ENCODE assay signal across 12 mouse cellular contexts in the genomic region with DNA sequence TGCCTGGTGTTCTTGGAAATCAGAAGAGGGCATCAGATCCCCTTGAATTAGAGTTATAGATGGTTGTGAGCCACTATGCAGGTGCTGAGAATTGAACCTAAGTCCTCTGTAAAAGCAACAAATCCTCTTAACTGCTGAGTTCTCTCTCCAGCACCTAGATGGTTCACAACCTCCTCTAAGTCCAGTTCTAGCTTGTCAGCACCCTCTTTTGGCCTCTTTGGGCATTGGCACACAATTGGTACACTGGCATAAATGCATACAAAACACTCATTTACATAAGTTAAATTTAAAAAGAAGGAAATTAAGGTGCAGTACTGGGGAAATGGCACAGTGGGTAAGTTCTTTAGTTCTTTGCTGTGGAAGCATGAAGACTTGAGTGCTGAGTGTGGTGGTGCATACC. TPM values are rescaled to one million over a fixed set of nuclear protein-coding genes. Genes with fewer than 3 reads are reported as not detected.
A peak's percentile ranks its signal among the peaks of the same experiment; 100 is the strongest.
DNase-seq lines count a peak whose midpoint lies in the region; ATAC-seq and TF ChIP-seq lines count a peak whose summit lies in the region.
"Had no signal": no experiment of that assay in that cellular context is flagged by ENCODE, and none has a peak within 500 bp of the region (broad histone marks: within the 10 kb centered on the region; RNA-seq: fewer than 3 reads in every experiment).

No protein-coding gene starts in this region.

- no peak overlapping the region for H3K4me2 ChIP-seq in intestine, postnatal 0 days (replicated peaks; ENCODE audit: low read depth)
- no peak overlapping the region for H3K4me2 ChIP-seq in intestine, embryonic 16.5 days (ENCODE audit: low read depth, low read length)
- no peak overlapping the region for H3K4me2 ChIP-seq in midbrain, embryonic 15.5 days
- H3K4me2 ChIP-seq: heart, embryonic 13.5 days had no signal

- H3K9me3 ChIP-seq in intestine, postnatal 0 days (ENCODE audit: control insufficient read depth) = no peaks in the 10 kb centered on the region
- H3K9me3 ChIP-seq in intestine, embryonic 16.5 days (ENCODE audit: control insufficient read depth, low read length) = no peaks in the 10 kb centered on the region
- no peaks in the 10 kb centered on the region for H3K9me3 ChIP-seq in midbrain, embryonic 15.5 days
- H3K9me3 ChIP-seq: forebrain, embryonic 10.5 days; heart, embryonic 13.5 days had no signal

- TF ChIP-seq POLR2A in brain, embryonic 14.5 days (IDR thresholded peaks at IDR 0.05; ENCODE audit: borderline replicate concordance, extremely low read depth, insufficient read depth, insufficient read length, poor library complexity, severe bottlenecking) = no peak

- no peaks in the 10 kb centered on the region for H3K27me3 ChIP-seq in intestine, postnatal 0 days (replicated peaks; ENCODE audit: control insufficient read depth, insufficient read depth, low read length)
- no peaks in the 10 kb centered on the region for H3K27me3 ChIP-seq in intestine, embryonic 16.5 days (replicated peaks; ENCODE audit: control insufficient read depth, insufficient read depth, low read length)
- no peaks in the 10 kb centered on the region for H3K27me3 ChIP-seq in midbrain, embryonic 15.5 days (replicated peaks)
- H3K27me3 ChIP-seq: heart, embryonic 13.5 days had no signal

- no peak overlapping the region for H3K9ac ChIP-seq in intestine, postnatal 0 days (ENCODE audit: low read depth, low read length)
- no peak overlapping the region for H3K9ac ChIP-seq in intestine, embryonic 16.5 days (ENCODE audit: low read depth, low read length)
- H3K9ac ChIP-seq in midbrain, embryonic 15.5 days = no peak overlapping the region
- H3K9ac ChIP-seq: heart, embryonic 13.5 days had no signal

- DNase-seq in CD4-positive helper T cell, adult 2 months (ENCODE audit: low read depth, low spot score) = peak; percentile 26
- DNase-seq in brain, embryonic 14.5 days (ENCODE audit: low read depth) = peak; percentile 5
- no peak for DNase-seq in cerebellum, adult 9-11 months
- DNase-seq in embryo, embryonic 11 days = no peak
- DNase-seq: cerebellum, postnatal 14 days; layer of hippocampus, adult 9-11 months had no signal

- H3K27ac ChIP-seq in intestine, postnatal 0 days (ENCODE audit: low read depth, low read length) = no peak overlapping the region
- H3K27ac ChIP-seq in intestine, embryonic 16.5 days (ENCODE audit: low read length) = no peak overlapping the region
- H3K27ac ChIP-seq in midbrain, embryonic 15.5 days = no peak overlapping the region
- H3K27ac ChIP-seq: forebrain, embryonic 10.5 days; heart, embryonic 13.5 days had no signal

- no peaks in the 10 kb centered on the region for H3K36me3 ChIP-seq in intestine, postnatal 0 days (ENCODE audit: control insufficient read depth, insufficient read depth)
- no peaks in the 10 kb centered on the region for H3K36me3 ChIP-seq in intestine, embryonic 16.5 days (ENCODE audit: control insufficient read depth, insufficient read depth, low read length)
- no peaks in the 10 kb centered on the region for H3K36me3 ChIP-seq in midbrain, embryonic 15.5 days (replicated peaks)
- H3K36me3 ChIP-seq: forebrain, embryonic 10.5 days; heart, embryonic 13.5 days had no signal

- H3K4me3 ChIP-seq in intestine, postnatal 0 days (ENCODE audit: low read depth, low read length) = no peak overlapping the region
- no peak overlapping the region for H3K4me3 ChIP-seq in intestine, embryonic 16.5 days (ENCODE audit: low read length)
- no peak overlapping the region for H3K4me3 ChIP-seq in midbrain, embryonic 15.5 days
- H3K4me3 ChIP-seq: forebrain, embryonic 10.5 days; heart, embryonic 13.5 days had no signal

- TF ChIP-seq CTCF in intestine, postnatal 0 days (IDR thresholded peaks at IDR 0.05; ENCODE audit: low read depth) = peak; percentile 63
- no peak for TF ChIP-seq CTCF in brain, embryonic 14.5 days (IDR thresholded peaks at IDR 0.05; ENCODE audit: borderline replicate concordance, extremely low read depth, insufficient read depth, insufficient read length)

- H3K4me1 ChIP-seq in intestine, postnatal 0 days (replicated peaks; ENCODE audit: control insufficient read depth, insufficient read depth, low read length) = no peaks in the 10 kb centered on the region
- no peaks in the 10 kb centered on the region for H3K4me1 ChIP-seq in intestine, embryonic 16.5 days (ENCODE audit: control insufficient read depth, insufficient read depth, low read length)
- H3K4me1 ChIP-seq in midbrain, embryonic 15.5 days = no peaks in the 10 kb centered on the region
- H3K4me1 ChIP-seq: heart, embryonic 13.5 days had no signal

- no peak for ATAC-seq in intestine, postnatal 0 days
- ATAC-seq in intestine, embryonic 16.5 days = no peak
- ATAC-seq in megakaryocyte-erythroid progenitor cell, adult 5-6 weeks (replicated peaks; ENCODE audit: low FRiP score, low TSS enrichment, poor library complexity, severe bottlenecking) = peak; percentile 90
- no peak for ATAC-seq in midbrain, embryonic 15.5 days (replicated peaks)

RNA-seq across cellular contexts. Expression of gene Fut8, which starts 24.7 kb away (rescaled TPM):
- 9.1 and 10.1 TPM in 2 replicates for polyA plus RNA-seq in intestine, postnatal 0 days (2015; fragmentation: Nextera tagmentation; extraction: Ambion mirVana)
- polyA plus RNA-seq in intestine, embryonic 16.5 days (2015; fragmentation: Nextera tagmentation; extraction: Ambion mirVana) = 16.2 and 16.5 TPM in 2 replicates
- 11.5 and 29.2 TPM in 2 replicates for polyA plus RNA-seq in brain, embryonic 14.5 days (2012; rRNA removed)
- total RNA-seq in megakaryocyte-erythroid progenitor cell, adult 5-6 weeks (2014; fragmentation: Nextera tagmentation) = 53.1 and 58.7 TPM in 2 replicates
- total RNA-seq in megakaryocyte-erythroid progenitor cell, adult 5-6 weeks (2017) = 46.2 and 82.8 TPM in 2 replicates
- polyA plus RNA-seq in midbrain, embryonic 15.5 days (2015; fragmentation: Nextera tagmentation; extraction: Ambion mirVana) = 64.8 and 66.9 TPM in 2 replicates

Comparison
In these comparisons a context has a peak if more than half of its experiments do, and no peak if none do; other contexts are left out.
1. DNase-seq: peak in CD4-positive helper T cell, adult 2 months (single experiment) and brain, embryonic 14.5 days (single experiment); none in cerebellum, adult 9-11 months (single experiment) and embryo, embryonic 11 days (single experiment).